Mouse (Mus musculus) testis, adult 2 months (tissue): ENCODE data around the gene Dapk1. TPM values are rescaled to one million over a fixed set of nuclear protein-coding genes. Genes with fewer than 3 reads are reported as not detected.

Source experiments
- H3K27ac ChIP-seq: fragments of 200-500 bp; 2 replicates; pipeline ENCODE4 v1.5.1; 2012; ENCODE audit warnings: low read depth, low read length; ENCODE audit not compliant: control insufficient read depth, insufficient read depth
- H3K27me3 ChIP-seq: fragments of 200-500 bp; 2 replicates; pipeline ENCODE4 v1.6.1; 2012; ENCODE audit warnings: mild to moderate bottlenecking, low read length, moderate library complexity; ENCODE audit not compliant: control insufficient read depth, insufficient read depth
- H3K36me3 ChIP-seq: fragments of 200-500 bp; 2 replicates; pipeline ENCODE4 v1.6.1; 2012; ENCODE audit warnings: mild to moderate bottlenecking, low read length; ENCODE audit not compliant: control insufficient read depth, insufficient read depth
- H3K4me1 ChIP-seq: fragments of 200-500 bp; 2 replicates; pipeline ENCODE4 v1.6.1; 2012; ENCODE audit warnings: low read length; ENCODE audit not compliant: control insufficient read depth, insufficient read depth
- H3K4me3 ChIP-seq: fragments of 200-500 bp; 2 replicates; pipeline ENCODE4 v1.5.1; 2012; ENCODE audit warnings: low read depth, mild to moderate bottlenecking, low read length, moderate library complexity, mixed read lengths; ENCODE audit not compliant: control insufficient read depth
- CTCF ChIP-seq: fragments of 200-500 bp; IDR thresholded peaks from 2 replicates; pipeline ENCODE4 v1.5.1; 2012; ENCODE audit warnings: low read depth, mild to moderate bottlenecking, inconsistent platforms, low read length, moderate library complexity; ENCODE audit not compliant: control insufficient read depth, insufficient read depth, insufficient replicate concordance
- POLR2A ChIP-seq: fragments of 200-500 bp; IDR thresholded peaks from 2 replicates; pipeline ENCODE4 v1.6.1; 2012; ENCODE audit warnings: low read depth, mild to moderate bottlenecking, inconsistent platforms, low read length, moderate library complexity; ENCODE audit not compliant: control insufficient read depth
- polyA plus RNA-seq: library from polyadenylated mRNA; depleted of rRNA; stranded (reverse); fragments of >200 nt; gene quantifications from 2 replicates; pipeline ENCODE4 v1.2.3, GENCODE M21; 2012

Gene Dapk1
- polyA plus RNA-seq, 1 experiment, result 2.6 TPM

DNA sequence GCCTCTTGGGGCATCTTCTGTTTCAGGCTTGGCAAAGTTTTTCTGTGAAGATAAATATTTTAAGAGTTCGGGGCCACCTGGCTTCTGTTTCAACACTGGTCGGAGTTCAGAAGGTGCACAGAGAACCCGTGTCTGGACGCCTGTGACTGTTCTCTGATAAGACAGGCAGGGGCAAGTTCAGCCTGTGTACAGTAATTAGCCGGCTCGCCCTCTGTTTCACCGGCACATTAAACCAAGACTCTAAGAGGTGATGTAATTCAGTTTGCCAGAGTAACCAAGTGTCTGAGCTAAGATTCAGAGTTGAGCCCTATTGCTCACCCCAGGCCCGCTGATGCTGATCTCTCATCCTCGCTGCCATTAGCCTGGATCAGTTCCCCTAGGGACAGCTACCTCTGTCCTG, 16.5 kb downstream of the Dapk1 start:
- no peak overlapping the region for H3K27ac ChIP-seq

DNA sequence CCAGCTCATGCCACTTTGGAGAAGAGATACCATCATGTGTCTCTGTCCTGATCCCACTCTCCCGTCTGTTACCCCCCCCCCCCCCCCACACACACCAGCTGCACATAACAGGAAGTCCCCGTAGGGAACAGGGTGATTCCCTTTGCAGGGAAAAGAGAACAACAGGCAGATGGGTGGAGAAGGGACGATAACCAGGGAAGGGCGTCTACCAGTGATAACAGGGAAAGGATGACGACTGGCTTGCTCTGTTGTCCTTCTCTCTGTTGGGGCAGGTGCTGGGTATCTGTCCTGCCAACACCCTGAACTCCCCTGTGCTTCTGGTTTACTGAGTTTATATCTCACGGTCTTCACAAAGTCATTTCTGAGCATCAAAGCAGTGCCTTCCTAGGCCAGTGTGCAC, 18.0 kb downstream of the Dapk1 start:
- no peaks in the 10 kb centered on the region for H3K4me1 ChIP-seq
- no peaks in the 10 kb centered on the region for H3K27me3 ChIP-seq
- H3K27ac ChIP-seq, result no peak overlapping the region
- no peak overlapping the region for H3K4me3 ChIP-seq
- TF ChIP-seq CTCF (no peak), POLR2A (no peak)
- no peaks in the 10 kb centered on the region for H3K36me3 ChIP-seq

More for the DNA sequence above, 16.5 kb downstream of the Dapk1 start:
- Histone ChIP-seq H3K36me3 (no peaks in the 10 kb centered on the region), H3K4me1 (no peaks in the 10 kb centered on the region), H3K27me3 (no peaks in the 10 kb centered on the region), H3K4me3 (no peak overlapping the region)
- no peak for TF ChIP-seq CTCF
- TF ChIP-seq POLR2A, result no peak

- TF ChIP-seq CTCF (no peak), POLR2A (no peak)
- Histone ChIP-seq H3K4me1 (no peaks in the 10 kb centered on the region), H3K36me3 (no peaks in the 10 kb centered on the region), H3K4me3 (no peak overlapping the region), H3K27me3 (no peaks in the 10 kb centered on the region), H3K27ac (no peak overlapping the region)
Observed at GRCm38 (mm10) chr13:60621411-60621965, 19.7 kb downstream of the Dapk1 start.

DNA sequence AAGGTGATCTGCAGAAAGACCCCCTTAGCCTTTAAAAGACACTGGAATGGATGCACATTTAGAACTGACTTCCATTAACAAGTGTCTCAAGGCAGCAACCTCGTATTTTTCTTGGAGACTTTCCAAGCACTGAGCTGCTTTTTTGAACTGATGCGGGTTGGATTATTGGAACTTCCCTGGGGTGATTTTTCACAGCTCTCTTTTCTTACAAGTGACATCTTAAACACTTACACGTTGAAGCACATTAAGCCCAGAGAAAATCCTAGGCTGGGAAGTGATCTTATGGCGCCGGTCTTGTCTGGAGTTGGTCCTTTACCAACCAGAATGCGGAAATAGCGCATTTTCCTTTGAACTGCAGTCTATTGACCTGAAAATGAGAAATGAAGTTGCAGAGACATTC, 23.8 kb downstream of the Dapk1 start:
- no peak overlapping the region for H3K27ac ChIP-seq
- H3K27me3 ChIP-seq, result no peaks in the 10 kb centered on the region
- H3K36me3 ChIP-seq, result no peaks in the 10 kb centered on the region
- H3K4me3 ChIP-seq, result no peak overlapping the region
- no peaks in the 10 kb centered on the region for H3K4me1 ChIP-seq
- TF ChIP-seq CTCF (no peak), POLR2A (no peak)

- no peaks in the 10 kb centered on the region for H3K27me3 ChIP-seq
- no peak overlapping the region for H3K4me3 ChIP-seq
- H3K36me3 ChIP-seq, result no peaks in the 10 kb centered on the region
- TF ChIP-seq CTCF, result no peak
- TF ChIP-seq POLR2A, result no peak
- no peaks in the 10 kb centered on the region for H3K4me1 ChIP-seq
- no peak overlapping the region for H3K27ac ChIP-seq
Observed at GRCm38 (mm10) chr13:60627843-60628656, 26.3 kb downstream of the Dapk1 start.

DNA sequence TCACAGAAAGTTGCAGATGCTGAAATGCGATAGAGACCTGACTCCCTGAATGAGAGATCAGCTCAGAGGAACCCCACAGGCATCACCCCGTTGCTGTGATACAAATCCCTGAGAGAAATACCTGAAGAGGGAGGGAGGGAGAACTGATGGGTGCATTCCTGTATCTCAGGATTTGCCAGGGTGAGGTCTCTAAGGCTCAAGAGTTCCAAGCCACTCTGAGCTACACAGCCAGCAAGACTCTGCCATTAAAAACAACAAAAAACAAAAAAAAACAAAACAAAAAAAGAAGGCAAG, 26.9 kb downstream of the Dapk1 start:
- H3K4me3 ChIP-seq, result no peak overlapping the region
- TF ChIP-seq CTCF, result no peak
- H3K4me1 ChIP-seq, result no peaks in the 10 kb centered on the region
- no peaks in the 10 kb centered on the region for H3K27me3 ChIP-seq
- H3K27ac ChIP-seq, result no peak overlapping the region
- no peaks in the 10 kb centered on the region for H3K36me3 ChIP-seq

- no peaks in the 10 kb centered on the region for H3K27me3 ChIP-seq
- no peak overlapping the region for H3K27ac ChIP-seq
- no peak for TF ChIP-seq POLR2A
- H3K36me3 ChIP-seq, result no peaks in the 10 kb centered on the region
- no peak overlapping the region for H3K4me3 ChIP-seq
- H3K4me1 ChIP-seq, result no peaks in the 10 kb centered on the region
Observed at GRCm38 (mm10) chr13:60629419-60629818, 27.7 kb downstream of the Dapk1 start.

GRCm38 (mm10) chr13:60633945-60634344, 32.2 kb downstream of the Dapk1 start:
- Histone ChIP-seq H3K4me3 (no peak overlapping the region), H3K27me3 (no peaks in the 10 kb centered on the region), H3K27ac (no peak overlapping the region), H3K4me1 (no peaks in the 10 kb centered on the region), H3K36me3 (no peaks in the 10 kb centered on the region)
- TF ChIP-seq POLR2A (no peak), CTCF (no peak)
